In the genomic region with DNA sequence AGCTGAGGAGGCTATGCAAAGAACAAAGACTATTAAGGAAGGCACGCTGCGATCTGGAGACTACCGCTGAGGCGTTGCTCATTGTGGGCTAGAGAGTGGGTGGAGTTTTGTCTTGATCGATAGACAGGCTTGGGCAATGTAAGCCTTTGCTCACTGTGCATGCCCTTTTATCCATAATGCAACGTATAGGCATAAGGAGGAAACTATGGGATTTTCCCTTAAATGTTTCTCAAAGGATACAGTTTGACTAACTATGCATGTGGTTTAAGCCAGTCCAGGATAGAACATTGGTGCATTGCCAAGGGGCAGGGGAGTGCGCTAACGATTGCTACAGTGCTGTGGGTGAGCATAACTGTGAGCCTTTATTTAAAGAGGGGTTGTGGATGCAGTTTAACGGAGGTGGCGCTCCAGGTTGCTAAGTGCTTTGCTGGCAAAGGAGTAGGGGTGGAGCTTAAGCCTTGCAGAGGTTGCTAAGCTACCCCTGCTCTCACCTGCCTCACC, we compare ENCODE assay signal across 8 mouse cellular contexts. TPM values are rescaled to one million over a fixed set of nuclear protein-coding genes. Genes with fewer than 3 reads are reported as not detected.
DNase-seq lines count a peak whose midpoint lies in the region; ATAC-seq and TF ChIP-seq lines count a peak whose summit lies in the region.

No protein-coding gene starts in this region.

- H3K36me3 ChIP-seq in lung, embryonic 16.5 days (ENCODE audit: control insufficient read depth, insufficient read depth, low read length), result no peaks in the 10 kb centered on the region
- no peaks in the 10 kb centered on the region for H3K36me3 ChIP-seq in erythroblast, embryonic 14.5 days (ENCODE audit: control insufficient read depth)
- H3K36me3 ChIP-seq in intestine, embryonic 15.5 days, result no peaks in the 10 kb centered on the region
- no peaks in the 10 kb centered on the region for H3K36me3 ChIP-seq in midbrain, postnatal 0 days (ENCODE audit: insufficient read depth, low read length)

- WGBS in lung, embryonic 16.5 days, result 2% methylated on average over 10 of the region's 10 CpGs
- 5% methylated on average over 10 of the region's 10 CpGs for WGBS in intestine, embryonic 15.5 days
- 1% methylated on average over 10 of the region's 10 CpGs for WGBS in midbrain, postnatal 0 days

- ATAC-seq in lung, embryonic 16.5 days (ENCODE audit: low read depth), result peak; percentile 54
- ATAC-seq in intestine, embryonic 15.5 days, result peak; percentile 75
- ATAC-seq in midbrain, postnatal 0 days (ENCODE audit: low FRiP score), result peak; percentile 92

- H3K9ac ChIP-seq in lung, embryonic 16.5 days (ENCODE audit: low read length), result no peak overlapping the region
- H3K9ac ChIP-seq in intestine, embryonic 15.5 days, result no peak overlapping the region
- peak overlapping the region; percentile 65 for H3K9ac ChIP-seq in midbrain, postnatal 0 days (replicated peaks; ENCODE audit: low read length, poor library complexity, severe bottlenecking)

- no peak overlapping the region for H3K27ac ChIP-seq in lung, embryonic 16.5 days (ENCODE audit: low read length)
- no peak overlapping the region for H3K27ac ChIP-seq in intestine, embryonic 15.5 days
- peak overlapping the region; percentile 83 for H3K27ac ChIP-seq in midbrain, postnatal 0 days (ENCODE audit: low read depth, low read length)

- peak overlapping the region; percentile 43 for H3K4me2 ChIP-seq in lung, embryonic 16.5 days (ENCODE audit: low read depth, low read length)
- H3K4me2 ChIP-seq in intestine, embryonic 15.5 days (replicated peaks), result peak overlapping the region; percentile 48
- peak overlapping the region; percentile 61 for H3K4me2 ChIP-seq in midbrain, postnatal 0 days (ENCODE audit: low read depth, low read length, poor library complexity, severe bottlenecking)

- peak; percentile 75 for TF ChIP-seq CTCF in midbrain, postnatal 0 days (IDR thresholded peaks at IDR 0.05)

- peak overlapping the region; percentile 8; the same call in 1 of the 2 replicates for H3K4me3 ChIP-seq in lung, embryonic 16.5 days (ENCODE audit: low read length)
- H3K4me3 ChIP-seq in erythroblast, embryonic 14.5 days (replicated peaks), result peak overlapping the region; percentile 32
- H3K4me3 ChIP-seq in intestine, embryonic 15.5 days (replicated peaks), result 0 out of 2 replicates have a peak overlapping the region, but pooled peaks have one; percentile 12
- peak overlapping the region; percentile 39 for H3K4me3 ChIP-seq in midbrain, postnatal 0 days (ENCODE audit: low read depth, low read length)

- intact Hi-C loops in left cerebral cortex, postnatal 36 days (cut with DNase I), result loop anchor here (2.0 to 5.0 kb wide), 3 partner anchors 20 to 213 kb away; a partner anchor contains a TSS

- peaks cover 3% of the 10 kb centered on the region; the same call in 1 of the 2 replicates for H3K4me1 ChIP-seq in lung, embryonic 16.5 days (replicated peaks; ENCODE audit: control insufficient read depth, insufficient read depth, low read length)
- peaks cover 26% of the 10 kb centered on the region for H3K4me1 ChIP-seq in erythroblast, embryonic 14.5 days (ENCODE audit: control insufficient read depth)
- H3K4me1 ChIP-seq in intestine, embryonic 15.5 days (replicated peaks), result no peaks in the 10 kb centered on the region
- H3K4me1 ChIP-seq in midbrain, postnatal 0 days (ENCODE audit: insufficient read depth, low read length), result no peaks in the 10 kb centered on the region

- H3K9me3 ChIP-seq in lung, embryonic 16.5 days (ENCODE audit: control insufficient read depth, low read length), result no peaks in the 10 kb centered on the region
- no peaks in the 10 kb centered on the region for H3K9me3 ChIP-seq in erythroblast, embryonic 14.5 days (ENCODE audit: control insufficient read depth, low read length)
- H3K9me3 ChIP-seq in intestine, embryonic 15.5 days, result no peaks in the 10 kb centered on the region
- no peaks in the 10 kb centered on the region for H3K9me3 ChIP-seq in midbrain, postnatal 0 days (ENCODE audit: low read length)

- DNase-seq in lung, postnatal 14 days, result no peak
- peak; percentile 42 to 49 for DNase-seq in left cerebral cortex, postnatal 36 days (ENCODE audit: low spot score in 2 of 2)
- peak; percentile 84 for DNase-seq in midbrain, postnatal 0 days (ENCODE audit: low spot score)
- DNase-seq in thymus, postnatal 0 days (ENCODE audit: low spot score), result no peak
- no peak for DNase-seq in urinary bladder, adult 2 months (ENCODE audit: low spot score)

- no peaks in the 10 kb centered on the region for H3K27me3 ChIP-seq in lung, embryonic 16.5 days (ENCODE audit: control insufficient read depth, insufficient read depth, low read depth, low read length)
- H3K27me3 ChIP-seq in erythroblast, embryonic 14.5 days (ENCODE audit: control insufficient read depth), result no peaks in the 10 kb centered on the region
- H3K27me3 ChIP-seq in intestine, embryonic 15.5 days (replicated peaks), result no peaks in the 10 kb centered on the region
- no peaks in the 10 kb centered on the region for H3K27me3 ChIP-seq in midbrain, postnatal 0 days (ENCODE audit: insufficient read depth, low read length)

RNA-seq across cellular contexts. Expression of a gene that starts 20.1 kb away (rescaled TPM):
- polyA plus RNA-seq in lung, embryonic 16.5 days (2015; fragmentation: Nextera tagmentation; extraction: Ambion mirVana), result 3.5 and 3.6 TPM in 2 replicates
- polyA plus RNA-seq in erythroblast, embryonic 14.5 days (2012), result not detected in 2 replicates
- 3.1 and 4.6 TPM in 2 replicates for polyA plus RNA-seq in intestine, embryonic 15.5 days (2015; fragmentation: Nextera tagmentation; extraction: Ambion mirVana)
- 1 to 10 TPM; 1.4 to 1.5 TPM for total RNA-seq in left cerebral cortex, postnatal 36 days (2021)
- total RNA-seq in midbrain, postnatal 0 days (2014; rRNA removed), result 1.1 and 14.6 TPM in 2 replicates
- 10.7 and 11.4 TPM in 2 replicates for polyA plus RNA-seq in midbrain, postnatal 0 days (2015; fragmentation: Nextera tagmentation; extraction: Ambion mirVana)
- 5.5 and 7.3 TPM in 2 replicates for polyA plus RNA-seq in thymus, postnatal 0 days (2015; fragmentation: Nextera tagmentation; extraction: Ambion mirVana)
- polyA plus RNA-seq in urinary bladder, adult 2 months (2012; rRNA removed), result 0.69 and 1.0 TPM in 2 replicates

RNA-seq across cellular contexts. Expression of a gene that starts 20.5 kb away (rescaled TPM):
- polyA plus RNA-seq in lung, embryonic 16.5 days (2015; fragmentation: Nextera tagmentation; extraction: Ambion mirVana), result 84.4 and 86.8 TPM in 2 replicates
- 0.41 and 0.48 TPM in 2 replicates for polyA plus RNA-seq in erythroblast, embryonic 14.5 days (2012)
- polyA plus RNA-seq in intestine, embryonic 15.5 days (2015; fragmentation: Nextera tagmentation; extraction: Ambion mirVana), result 96.9 and 98.0 TPM in 2 replicates
- total RNA-seq in left cerebral cortex, postnatal 36 days (2021), result 10 to 100 TPM; 62.5 to 65.4 TPM
- total RNA-seq in midbrain, postnatal 0 days (2014; rRNA removed), result 31.8 and 39.3 TPM in 2 replicates
- 33.4 and 33.9 TPM in 2 replicates for polyA plus RNA-seq in midbrain, postnatal 0 days (2015; fragmentation: Nextera tagmentation; extraction: Ambion mirVana)
- 74.9 and 82.5 TPM in 2 replicates for polyA plus RNA-seq in thymus, postnatal 0 days (2015; fragmentation: Nextera tagmentation; extraction: Ambion mirVana)
- polyA plus RNA-seq in urinary bladder, adult 2 months (2012; rRNA removed), result 23.9 and 24.1 TPM in 2 replicates

Comparison
In these comparisons a context has a peak if more than half of its experiments do, and no peak if none do; other contexts are left out.
1. DNase-seq: peak in left cerebral cortex, postnatal 36 days (2 of 2) and midbrain, postnatal 0 days (single experiment); none in lung, postnatal 14 days (single experiment), thymus, postnatal 0 days (single experiment) and urinary bladder, adult 2 months (single experiment).
2. RNA of a gene that starts 20.5 kb away (polyA plus RNA-seq): 96.9 to 98.0 TPM in intestine, embryonic 15.5 days, 84.4 to 86.8 TPM in lung, embryonic 16.5 days, 74.9 to 82.5 TPM in thymus, postnatal 0 days, 33.4 to 33.9 TPM in midbrain, postnatal 0 days and 23.9 to 24.1 TPM in urinary bladder, adult 2 months; 0.41 to 0.48 TPM in erythroblast, embryonic 14.5 days; every median in the first group is over 10 times any median in the second.
3. Peak in every context shown above with its lines, with median percentiles within 50 percentile points of each other: ATAC-seq, H3K4me2 ChIP-seq and H3K4me3 ChIP-seq.